Mouse (Mus musculus) heart, embryonic 13.5 days (tissue): ENCODE measurements around the gene Sae1. TPM values are rescaled to one million over a fixed set of nuclear protein-coding genes. Genes with fewer than 3 reads are reported as not detected.

Source experiments
- ATAC-seq: fragments of 200-750 bp; cut with Nextera tagmentation; 2 replicates; pipeline ENCODE4 v1.8.0; 2017; ENCODE audit warnings: moderate TSS enrichment; ENCODE audit not compliant: insufficient number of reproducible peaks, low FRiP score, low TSS enrichment; ENCODE audit errors: extremely low read depth
- H3K27ac ChIP-seq: fragments of 300-500 bp; sonication (generic); replicated peaks from 2 replicates; pipeline ENCODE4 v1.5.1; 2015; ENCODE audit warnings: moderate library complexity, mild to moderate bottlenecking, inconsistent platforms
- H3K27me3 ChIP-seq: fragments of 300-500 bp; sonication (generic); replicated peaks from 2 replicates; pipeline ENCODE4 v1.6.1; 2015; ENCODE audit warnings: mild to moderate bottlenecking, inconsistent platforms
- H3K36me3 ChIP-seq: fragments of 300-500 bp; sonication (generic); 2 replicates; pipeline ENCODE4 v1.6.1; 2015; ENCODE audit warnings: mild to moderate bottlenecking, inconsistent platforms
- H3K4me1 ChIP-seq: fragments of 300-500 bp; sonication (generic); 2 replicates; pipeline ENCODE4 v1.6.1; 2015; ENCODE audit warnings: inconsistent platforms
- H3K4me2 ChIP-seq: fragments of 300-500 bp; sonication (generic); 2 replicates; pipeline ENCODE4 v1.6.1; 2015; ENCODE audit warnings: inconsistent platforms, mild to moderate bottlenecking, moderate library complexity
- H3K4me3 ChIP-seq: fragments of 300-500 bp; sonication (generic); 2 replicates; pipeline ENCODE4 v1.5.1; 2015; ENCODE audit warnings: moderate library complexity, mild to moderate bottlenecking, inconsistent platforms
- H3K9ac ChIP-seq: fragments of 300-500 bp; sonication (generic); 2 replicates; pipeline ENCODE4 v1.6.1; 2015; ENCODE audit warnings: inconsistent platforms, mild to moderate bottlenecking, moderate library complexity
- H3K9me3 ChIP-seq: fragments of 300-500 bp; sonication (generic); 2 replicates; pipeline ENCODE4 v1.6.1; 2016; ENCODE audit warnings: inconsistent platforms
- WGBS: fragments of 180-500 bp; shearing (Covaris S2); methylation state at CpG from one replicate; pipeline ENCODE4 v1.1.7; 2015; ENCODE audit warnings: mixed read lengths; 5-methylcytosine and 5-hydroxymethylcytosine counted together
- polyA plus RNA-seq: library from polyadenylated mRNA; unstranded; fragments of >200 nt; fragmentation: Nextera tagmentation; extraction: Ambion mirVana; gene quantifications from 2 replicates; pipeline ENCODE4 v1.2.1, GENCODE M21; 2015

Sae1 gene
- polyA plus RNA-seq, 1 experiment from 2014 or later: 210 TPM

GRCm38 (mm10) chr7:16286026-16286961 lies 101.3 kb downstream of the Sae1 start, which contains the start of gene Ccdc9:
TSS of gene Ccdc9 (minus strand) at chr7:16286795.
- no peaks in the 10 kb centered on the region for H3K9me3 ChIP-seq
- peaks cover 29% of the 10 kb centered on the region for H3K36me3 ChIP-seq
- H3K4me1 ChIP-seq: peaks cover 11% of the 10 kb centered on the region
- peak within 1 kb of the TSS; percentile 97 for H3K27ac ChIP-seq
- peak; percentile 89 for ATAC-seq
- under 1% methylated on average over 69 of the region's 70 CpGs for WGBS
- peak within 1 kb of the TSS; percentile 80 for H3K4me2 ChIP-seq
- no peaks in the 10 kb centered on the region for H3K27me3 ChIP-seq
- H3K4me3 ChIP-seq: peak within 1 kb of the TSS; percentile 77
- peak within 1 kb of the TSS; percentile 86 for H3K9ac ChIP-seq

- H3K4me1 ChIP-seq: peaks cover 11% of the 10 kb centered on the region
- ATAC-seq: peak; percentile 17; the same call in 1 of the 2 replicates
- H3K27ac ChIP-seq: peak overlapping the region; percentile 97
- H3K9ac ChIP-seq: peak overlapping the region; percentile 73
- H3K27me3 ChIP-seq: no peaks in the 10 kb centered on the region
- 3% methylated on average over 14 of the region's 14 CpGs for WGBS
- peak overlapping the region; percentile 77 for H3K4me3 ChIP-seq
- H3K4me2 ChIP-seq: peak overlapping the region; percentile 80
- no peaks in the 10 kb centered on the region for H3K9me3 ChIP-seq
- H3K36me3 ChIP-seq: peaks cover 37% of the 10 kb centered on the region
These were observed 102.1 kb downstream of the Sae1 start for GRCm38 (mm10) chr7:16285450-16286025.

- Histone ChIP-seq H3K4me3 (peak overlapping the region; percentile 77), H3K27ac (peak overlapping the region; percentile 97), H3K36me3 (peaks cover 43% of the 10 kb centered on the region), H3K27me3 (no peaks in the 10 kb centered on the region), H3K9me3 (no peaks in the 10 kb centered on the region), H3K9ac (peak overlapping the region; percentile 73), H3K4me2 (peak overlapping the region; percentile 80), H3K4me1 (peaks cover 11% of the 10 kb centered on the region)
- no peak for ATAC-seq
- whole genome bisulfite sequencing: 71% methylated on average over 9 of the region's 9 CpGs
These were observed 102.7 kb downstream of the Sae1 start for GRCm38 (mm10) chr7:16284904-16285303.

GRCm38 (mm10) chr7:16284001-16284400 lies 103.6 kb downstream of the Sae1 start:
- Histone ChIP-seq H3K36me3 (peaks cover 51% of the 10 kb centered on the region), H3K4me3 (no peak overlapping the region), H3K27ac (no peak overlapping the region), H3K9me3 (no peaks in the 10 kb centered on the region), H3K9ac (no peak overlapping the region), H3K4me2 (no peak overlapping the region), H3K27me3 (no peaks in the 10 kb centered on the region), H3K4me1 (peaks cover 11% of the 10 kb centered on the region)
- WGBS: 90% methylated on average over 8 of the region's 8 CpGs
- no peak for ATAC-seq

- Histone ChIP-seq H3K9ac (no peak overlapping the region), H3K4me1 (peaks cover 11% of the 10 kb centered on the region), H3K27me3 (no peaks in the 10 kb centered on the region), H3K9me3 (no peaks in the 10 kb centered on the region), H3K27ac (no peak overlapping the region), H3K4me2 (no peak overlapping the region), H3K36me3 (peaks cover 67% of the 10 kb centered on the region), H3K4me3 (no peak overlapping the region)
- WGBS: 89% methylated on average over 13 of the region's 13 CpGs
- no peak for ATAC-seq
These were observed 105.3 kb downstream of the Sae1 start for GRCm38 (mm10) chr7:16282334-16282733.

- Histone ChIP-seq H3K27me3 (no peaks in the 10 kb centered on the region), H3K4me2 (no peak overlapping the region), H3K9me3 (no peaks in the 10 kb centered on the region), H3K9ac (no peak overlapping the region), H3K36me3 (peaks cover 83% of the 10 kb centered on the region), H3K4me3 (no peak overlapping the region), H3K4me1 (peaks cover 11% of the 10 kb centered on the region), H3K27ac (no peak overlapping the region)
- 86% methylated on average over 11 of the region's 11 CpGs for WGBS
- ATAC-seq: no peak
These were observed 106.9 kb downstream of the Sae1 start for GRCm38 (mm10) chr7:16280721-16281120.

GRCm38 (mm10) chr7:16274922-16275890 lies 112.4 kb downstream of the Sae1 start:
- Histone ChIP-seq H3K27me3 (no peaks in the 10 kb centered on the region), H3K36me3 (peaks cover 52% of the 10 kb centered on the region), H3K4me3 (no peak overlapping the region), H3K4me1 (peaks cover 31% of the 10 kb centered on the region), H3K9ac (peak overlapping the region; percentile 88), H3K9me3 (no peaks in the 10 kb centered on the region), H3K27ac (no peak overlapping the region), H3K4me2 (no peak overlapping the region; the same call in 1 of the 2 replicates)
- no peak for ATAC-seq
- WGBS: 84% methylated on average over 10 of the region's 10 CpGs

- Histone ChIP-seq H3K4me2 (peak overlapping the region; percentile 93), H3K9ac (peak overlapping the region; percentile 88), H3K9me3 (no peaks in the 10 kb centered on the region), H3K27ac (peak overlapping the region; percentile 92), H3K4me1 (peaks cover 31% of the 10 kb centered on the region), H3K36me3 (peaks cover 39% of the 10 kb centered on the region), H3K27me3 (no peaks in the 10 kb centered on the region), H3K4me3 (peak overlapping the region; percentile 79)
- peak; percentile 53; the same call in 1 of the 2 replicates for ATAC-seq
- WGBS: under 1% methylated on average over 18 of the region's 18 CpGs
These were observed 113.9 kb downstream of the Sae1 start for GRCm38 (mm10) chr7:16273766-16274140.

- H3K9me3 ChIP-seq: no peaks in the 10 kb centered on the region
- H3K9ac ChIP-seq: peak within 1 kb of the TSS; percentile 88
- H3K4me3 ChIP-seq: peak within 1 kb of the TSS; percentile 79
- peak within 1 kb of the TSS; percentile 92 for H3K27ac ChIP-seq
- peak within 1 kb of the TSS; percentile 93 for H3K4me2 ChIP-seq
- ATAC-seq: peak; percentile 86
- 1% methylated on average over 41 of the region's 49 CpGs for WGBS
- H3K27me3 ChIP-seq: no peaks in the 10 kb centered on the region
- H3K36me3 ChIP-seq: peaks cover 34% of the 10 kb centered on the region
- peaks cover 31% of the 10 kb centered on the region for H3K4me1 ChIP-seq
These were observed 114.4 kb downstream of the Sae1 start, which contains the start of gene Inafm1 for GRCm38 (mm10) chr7:16273081-16273765. TSS of gene Inafm1 (minus strand) at chr7:16273617.

GRCm38 (mm10) chr7:16272681-16273080 lies 114.9 kb downstream of the Sae1 start:
- Histone ChIP-seq H3K27ac (peak overlapping the region; percentile 92), H3K9ac (peak overlapping the region; percentile 88), H3K9me3 (no peaks in the 10 kb centered on the region), H3K4me1 (peaks cover 31% of the 10 kb centered on the region), H3K27me3 (no peaks in the 10 kb centered on the region), H3K36me3 (peaks cover 28% of the 10 kb centered on the region), H3K4me2 (peak overlapping the region; percentile 93), H3K4me3 (peak overlapping the region; percentile 79)
- ATAC-seq: peak; percentile 71
- WGBS: 1% methylated on average over 39 of the region's 46 CpGs
